Mouse (Mus musculus): ENCODE data around the gene Trp53inp2. TPM values are rescaled to one million over a fixed set of nuclear protein-coding genes. Genes with fewer than 3 reads are reported as not detected.

Gene Trp53inp2
- polyA plus RNA-seq, 1 experiment = 138 TPM

DNA sequence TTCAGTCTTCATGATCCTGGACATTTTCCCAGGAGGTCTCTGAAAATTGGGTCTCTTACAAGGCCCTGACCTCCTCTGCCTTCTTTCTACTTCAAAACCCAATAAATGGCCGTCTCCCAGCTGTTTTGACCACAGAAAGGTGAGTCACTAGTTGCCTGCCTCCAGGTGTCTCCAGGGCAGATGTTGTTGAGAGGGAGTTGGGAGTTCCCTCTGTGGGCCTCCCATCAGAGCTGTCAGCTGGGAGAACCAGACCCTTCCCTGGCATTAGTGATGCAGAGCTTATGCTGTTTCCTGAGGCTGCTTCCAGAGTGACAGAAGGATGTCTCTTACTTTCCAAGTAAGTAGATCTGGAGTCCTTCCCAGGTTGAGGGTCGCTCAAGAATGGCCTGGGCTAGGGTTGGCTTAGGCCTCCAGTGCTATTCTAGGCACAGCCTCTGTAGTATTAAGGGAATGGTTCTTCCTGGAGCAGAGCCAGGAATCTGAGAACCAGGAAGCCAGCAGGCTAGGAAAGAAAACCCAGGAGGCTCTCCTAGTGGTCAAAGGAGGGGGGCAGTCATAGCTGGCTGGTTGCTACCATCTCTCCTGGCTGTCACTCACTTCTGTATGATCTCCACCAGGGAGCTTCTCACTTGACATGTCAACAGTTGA is 2.1 kb downstream of the Trp53inp2 start:
- DNase-seq (ENCODE audit: extremely low spot score in 1 of 2, low spot score in 1 of 2) = peak in 1 of 2 experiments; percentile 47

DNA sequence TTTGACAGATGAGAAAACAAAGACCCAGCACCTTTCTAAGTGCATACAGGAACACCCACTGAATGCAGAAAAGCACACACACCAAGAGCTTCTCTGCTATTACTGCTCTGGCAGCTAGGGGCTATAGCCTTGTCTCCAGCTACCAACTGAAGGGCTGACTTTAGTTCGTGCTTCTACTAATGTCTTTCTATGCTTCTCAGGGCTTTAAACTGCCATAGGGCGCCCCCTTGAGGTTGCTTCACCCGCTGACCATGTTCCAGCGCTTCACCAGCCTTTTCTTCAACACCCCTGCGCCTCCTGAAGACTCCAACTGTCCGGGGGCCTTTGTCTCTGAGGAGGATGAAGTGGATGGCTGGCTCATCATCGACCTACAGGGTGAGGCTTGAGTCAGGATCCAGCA is 4.2 kb downstream of the Trp53inp2 start:
- DNase-seq (ENCODE audit: extremely low spot score in 1 of 2, low spot score in 1 of 2) = peak; percentile 74 to 91

DNA sequence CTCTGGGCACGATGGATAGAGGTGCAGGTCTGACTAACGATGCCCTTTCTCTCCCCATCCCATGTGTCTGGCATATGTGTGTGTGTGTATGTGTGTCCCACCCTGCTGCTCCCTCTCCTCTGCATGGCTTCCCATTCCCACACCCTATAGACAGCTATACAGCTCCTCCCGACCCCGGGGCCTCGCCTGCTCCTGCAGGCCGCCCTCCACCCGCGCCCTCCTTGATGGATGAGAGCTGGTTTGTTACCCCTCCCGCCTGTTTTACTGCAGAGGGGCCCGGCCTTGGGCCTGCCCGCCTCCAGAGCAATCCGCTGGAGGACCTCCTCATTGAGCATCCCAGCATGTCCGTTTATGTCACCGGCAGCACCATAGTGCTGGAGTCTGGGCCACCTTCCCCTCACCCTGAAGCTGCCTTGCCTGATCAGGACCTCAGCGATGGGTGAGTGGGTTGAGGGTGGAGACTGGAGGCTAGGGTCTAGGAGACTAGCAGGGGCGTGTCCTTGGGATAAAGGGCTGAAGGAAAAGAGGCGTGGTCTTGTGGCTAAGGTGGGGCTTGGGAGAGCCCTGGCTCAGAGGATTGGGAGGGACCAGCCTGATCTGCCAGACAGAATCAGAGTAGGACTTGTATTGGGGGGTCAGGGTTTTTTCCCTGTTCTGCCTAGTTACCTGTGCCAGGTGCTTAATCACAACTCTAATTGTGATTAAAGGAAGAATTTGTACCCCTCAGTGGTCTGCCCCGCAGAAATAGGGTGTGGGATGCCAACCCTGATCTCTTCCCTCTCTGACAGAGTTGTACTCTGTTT is 5.1 kb downstream of the Trp53inp2 start:
- DNase-seq (ENCODE audit: extremely low spot score in 1 of 2, low spot score in 1 of 2) = no peak

GRCm38 (mm10) chr2:155386534-155386899 is 5.7 kb downstream of the Trp53inp2 start:
- peak in 1 of 2 experiments; percentile 34 for DNase-seq (ENCODE audit: extremely low spot score in 1 of 2, low spot score in 1 of 2)

GRCm38 (mm10) chr2:155387052-155387451 is 6.2 kb downstream of the Trp53inp2 start:
- DNase-seq (ENCODE audit: extremely low spot score in 1 of 2, low spot score in 1 of 2) = no peak

- no peak for DNase-seq (ENCODE audit: extremely low spot score in 1 of 2, low spot score in 1 of 2)
Measured at GRCm38 (mm10) chr2:155388573-155388972, 7.7 kb downstream of the Trp53inp2 start.

DNA sequence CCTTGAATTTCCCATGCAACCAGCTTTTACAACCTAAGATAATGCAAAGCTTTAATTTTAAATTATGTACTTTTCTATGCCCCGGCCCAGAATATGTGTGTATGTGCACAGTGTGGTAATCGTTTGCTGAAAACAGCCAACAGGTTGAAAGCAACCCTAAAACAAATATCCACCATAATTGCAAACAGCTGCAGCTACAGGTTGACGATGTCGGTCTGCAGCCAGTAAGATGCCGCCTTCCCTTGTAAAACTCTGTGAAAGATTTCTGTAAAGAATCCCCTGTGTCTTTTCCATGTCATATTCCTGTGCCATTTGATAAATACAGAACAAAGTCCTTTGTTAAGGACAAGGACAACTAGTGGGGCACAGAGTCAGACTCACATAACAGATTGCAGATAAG is 13.7 kb downstream of the Trp53inp2 start:
- no peak for DNase-seq (ENCODE audit: extremely low spot score in 1 of 2, low spot score in 1 of 2)

DNA sequence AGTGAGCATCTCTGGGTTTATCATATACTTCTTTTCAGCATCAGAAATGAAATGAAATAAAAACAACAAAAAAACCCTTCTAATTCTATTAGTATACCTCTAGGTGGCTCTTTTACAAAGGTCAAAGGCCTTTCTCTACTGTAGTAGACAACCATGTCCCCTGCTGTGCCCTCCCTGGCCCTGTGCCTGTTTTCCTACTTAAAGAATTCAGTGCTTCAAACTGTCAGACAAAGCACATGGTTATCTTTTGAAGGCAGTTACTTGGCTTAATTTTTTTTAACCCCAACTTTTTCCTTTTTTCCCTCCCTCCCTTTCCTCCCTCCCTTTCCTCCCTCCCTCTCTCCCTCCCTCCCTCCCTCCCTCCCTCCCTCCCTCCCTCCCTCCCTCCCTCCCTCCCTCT is 19.4 kb downstream of the Trp53inp2 start:
- DNase-seq (ENCODE audit: extremely low spot score in 1 of 2, low spot score in 1 of 2) = no peak

GRCm38 (mm10) chr2:155401926-155402325 is 21.1 kb downstream of the Trp53inp2 start:
- DNase-seq (ENCODE audit: extremely low spot score in 1 of 2, low spot score in 1 of 2) = no peak

DNA sequence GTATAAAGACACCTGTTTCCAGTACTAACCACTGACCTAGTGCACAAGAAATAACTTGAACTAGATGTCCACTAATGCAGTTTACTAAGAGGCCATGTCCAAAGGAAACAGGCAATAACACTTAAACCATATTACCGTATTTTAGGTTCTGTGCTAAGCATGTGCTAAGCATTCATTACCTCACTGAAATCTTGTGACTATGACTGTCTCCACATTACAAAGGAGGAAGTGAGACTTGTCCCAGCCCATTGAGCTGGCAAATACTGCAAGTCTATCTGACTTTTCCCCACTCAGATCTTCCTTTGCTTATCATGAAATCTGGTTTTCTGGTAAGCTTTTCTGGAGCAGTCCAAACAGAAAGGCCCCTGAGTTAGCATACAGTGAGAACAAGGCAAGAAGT is 23.8 kb downstream of the Trp53inp2 start:
- no peak for DNase-seq (ENCODE audit: extremely low spot score in 1 of 2, low spot score in 1 of 2)

- DNase-seq (ENCODE audit: extremely low spot score in 1 of 2, low spot score in 1 of 2) = no peak
Measured at GRCm38 (mm10) chr2:155420911-155421310, 40.1 kb downstream of the Trp53inp2 start.

DNA sequence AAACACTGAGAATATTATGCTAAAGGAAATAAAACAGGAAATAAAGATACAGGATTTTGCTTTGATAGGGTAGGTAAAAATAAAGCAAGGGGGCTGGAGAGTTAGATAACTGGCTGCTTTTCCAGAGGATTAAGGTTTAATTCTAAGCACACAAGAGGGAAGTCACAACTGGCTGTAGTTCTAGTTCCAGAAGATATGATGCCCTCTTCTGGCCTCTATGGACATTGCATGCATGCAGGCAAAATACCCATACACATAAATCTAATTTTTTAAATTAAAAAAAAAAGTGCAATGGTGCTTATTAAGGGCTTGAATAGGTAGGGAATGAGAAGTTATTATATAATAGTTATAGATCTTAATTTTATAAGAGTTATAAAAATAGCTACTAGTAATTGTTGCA is 55.6 kb downstream of the Trp53inp2 start:
- peak in 1 of 2 experiments; percentile 10 for DNase-seq (ENCODE audit: extremely low spot score in 1 of 2, low spot score in 1 of 2)

Other genes with a start within 250 kb of the Trp53inp2 start
- 22.7 and 24.5 TPM in 2 replicates for gene Itch, start 247.6 kb upstream of the Trp53inp2 start, polyA plus RNA-seq (2012; rRNA removed)
- 830 and 929 TPM in 2 replicates for gene Dynlrb1, start 144.5 kb upstream of the Trp53inp2 start, polyA plus RNA-seq (2012; rRNA removed)
- gene Map1lc3a, start 104.8 kb upstream of the Trp53inp2 start, polyA plus RNA-seq (2012; rRNA removed) = 387 and 406 TPM in 2 replicates
- gene Pigu, start 23.6 kb upstream of the Trp53inp2 start, polyA plus RNA-seq (2012; rRNA removed) = 37.6 and 38.3 TPM in 2 replicates
- gene Ncoa6, start 92.8 kb downstream of the Trp53inp2 start, polyA plus RNA-seq (2012; rRNA removed) = 45.3 and 46.9 TPM in 2 replicates
- gene Acss2, start 136.9 kb downstream of the Trp53inp2 start, polyA plus RNA-seq (2012; rRNA removed) = 65.9 and 66.7 TPM in 2 replicates
- 206 and 237 TPM in 2 replicates for gene Ggt7, start 137.2 kb downstream of the Trp53inp2 start, polyA plus RNA-seq (2012; rRNA removed)
- 13.9 and 15.4 TPM in 2 replicates for gene Gss, start 211.8 kb downstream of the Trp53inp2 start, polyA plus RNA-seq (2012; rRNA removed)
- 5.8 and 6.0 TPM in 2 replicates for gene Myh7b, start 230.2 kb downstream of the Trp53inp2 start, polyA plus RNA-seq (2012; rRNA removed)